In genomic region chr17:45742371-45743147, GRCm38 (mm10) we compare ENCODE assay signal across 11 mouse cellular contexts. TPM values are rescaled to one million over a fixed set of nuclear protein-coding genes. Genes with fewer than 3 reads are reported as not detected.
DNase-seq lines count a peak whose midpoint lies in the region; ATAC-seq and TF ChIP-seq lines count a peak whose summit lies in the region.
"Had no signal": no experiment of that assay in that cellular context is flagged by ENCODE, and none has a peak within 500 bp of the region (broad histone marks: within the 10 kb centered on the region; RNA-seq: fewer than 3 reads in every experiment).

No protein-coding gene starts in this region.

- intact Hi-C loops in left cerebral cortex, postnatal 36 days (cut with DNase I), result no loop called here

- no peak for TF ChIP-seq EP300 in liver, postnatal 0 days (IDR thresholded peaks at IDR 0.05; ENCODE audit: low read depth)
- no peak for TF ChIP-seq EP300 in stomach, postnatal 0 days (optimal IDR thresholded peaks at IDR 0.05)

- 0 out of 2 replicates have a peak, but pooled peaks have one; percentile 24 for ATAC-seq in intestine, embryonic 15.5 days
- no peak for ATAC-seq in intestine, postnatal 0 days
- ATAC-seq in heart, embryonic 16.5 days (replicated peaks; ENCODE audit: extremely low read depth, insufficient read depth, low FRiP score), result no peak
- ATAC-seq in liver, postnatal 0 days, result 0 out of 2 replicates have a peak, but pooled peaks have one; percentile 41
- 0 out of 2 replicates have a peak, but pooled peaks have one; percentile 6 for ATAC-seq in stomach, postnatal 0 days (ENCODE audit: low FRiP score, low TSS enrichment)

- H3K9ac ChIP-seq in intestine, embryonic 15.5 days, result peak overlapping the region; percentile 4; the same call in 1 of the 2 replicates
- no peak overlapping the region for H3K9ac ChIP-seq in intestine, postnatal 0 days (ENCODE audit: low read depth, low read length)
- peak overlapping the region; percentile 11 for H3K9ac ChIP-seq in heart, embryonic 16.5 days (ENCODE audit: low read length)
- H3K9ac ChIP-seq in liver, postnatal 0 days (replicated peaks), result no peak overlapping the region
- no peak overlapping the region for H3K9ac ChIP-seq in stomach, postnatal 0 days (ENCODE audit: low read length)
- H3K9ac ChIP-seq: forebrain, embryonic 12.5 days had no signal

- no peak overlapping the region for H3K27ac ChIP-seq in intestine, embryonic 15.5 days
- no peak overlapping the region for H3K27ac ChIP-seq in intestine, postnatal 0 days (ENCODE audit: low read depth, low read length)
- H3K27ac ChIP-seq in heart, embryonic 16.5 days (ENCODE audit: low read length), result peak overlapping the region; percentile 46; the same call in 1 of the 2 replicates
- no peak overlapping the region for H3K27ac ChIP-seq in liver, postnatal 0 days (ENCODE audit: low read depth)
- no peak overlapping the region for H3K27ac ChIP-seq in stomach, postnatal 0 days (replicated peaks)
- H3K27ac ChIP-seq: forebrain, embryonic 12.5 days had no signal

- H3K4me3 ChIP-seq in intestine, embryonic 15.5 days (replicated peaks), result no peak overlapping the region
- H3K4me3 ChIP-seq in intestine, postnatal 0 days (ENCODE audit: low read depth, low read length), result no peak overlapping the region
- H3K4me3 ChIP-seq in heart, embryonic 16.5 days (ENCODE audit: low read length), result no peak overlapping the region
- no peak overlapping the region for H3K4me3 ChIP-seq in liver, postnatal 0 days (ENCODE audit: low read depth, low read length)
- H3K4me3 ChIP-seq in stomach, postnatal 0 days (ENCODE audit: low read depth, low read length), result no peak overlapping the region
- H3K4me3 ChIP-seq: forebrain, embryonic 12.5 days had no signal

- no peaks in the 10 kb centered on the region for H3K9me3 ChIP-seq in intestine, embryonic 15.5 days
- no peaks in the 10 kb centered on the region for H3K9me3 ChIP-seq in intestine, postnatal 0 days (ENCODE audit: control insufficient read depth)
- H3K9me3 ChIP-seq in heart, embryonic 16.5 days (replicated peaks; ENCODE audit: control insufficient read depth, low read length), result no peaks in the 10 kb centered on the region
- no peaks in the 10 kb centered on the region for H3K9me3 ChIP-seq in liver, postnatal 0 days (ENCODE audit: low read length)
- H3K9me3 ChIP-seq in stomach, postnatal 0 days (ENCODE audit: control insufficient read depth, low read length), result no peaks in the 10 kb centered on the region
- H3K9me3 ChIP-seq: forebrain, embryonic 12.5 days had no signal

- H3K4me2 ChIP-seq in intestine, embryonic 15.5 days (replicated peaks), result no peak overlapping the region
- H3K4me2 ChIP-seq in intestine, postnatal 0 days (replicated peaks; ENCODE audit: low read depth), result no peak overlapping the region
- H3K4me2 ChIP-seq in heart, embryonic 16.5 days (ENCODE audit: low read depth, low read length), result peak overlapping the region; percentile 12; the same call in 1 of the 2 replicates
- no peak overlapping the region for H3K4me2 ChIP-seq in liver, postnatal 0 days (ENCODE audit: low read depth, low read length)
- no peak overlapping the region for H3K4me2 ChIP-seq in stomach, postnatal 0 days (replicated peaks; ENCODE audit: low read depth)
- H3K4me2 ChIP-seq: forebrain, embryonic 12.5 days had no signal

- 52% methylated on average over 13 of the region's 13 CpGs for WGBS in intestine, embryonic 15.5 days
- WGBS in intestine, postnatal 0 days, result 44% methylated on average over 13 of the region's 13 CpGs
- 40% methylated on average over 13 of the region's 13 CpGs for WGBS in heart, embryonic 16.5 days
- 31% methylated on average over 13 of the region's 13 CpGs for WGBS in liver, postnatal 0 days (ENCODE audit: insufficient replicate concordance)
- WGBS in stomach, postnatal 0 days, result 52% methylated on average over 13 of the region's 13 CpGs

- H3K36me3 ChIP-seq in intestine, embryonic 15.5 days, result no peaks in the 10 kb centered on the region
- H3K36me3 ChIP-seq in intestine, postnatal 0 days (ENCODE audit: control insufficient read depth, insufficient read depth), result no peaks in the 10 kb centered on the region
- H3K36me3 ChIP-seq in heart, embryonic 16.5 days (ENCODE audit: control insufficient read depth, insufficient read depth), result no peaks in the 10 kb centered on the region
- no peaks in the 10 kb centered on the region for H3K36me3 ChIP-seq in liver, postnatal 0 days (replicated peaks; ENCODE audit: insufficient read depth, low read length)
- H3K36me3 ChIP-seq in stomach, postnatal 0 days (ENCODE audit: control insufficient read depth, insufficient read depth, low read length), result no peaks in the 10 kb centered on the region
- H3K36me3 ChIP-seq: forebrain, embryonic 12.5 days had no signal

- no peaks in the 10 kb centered on the region for H3K27me3 ChIP-seq in intestine, embryonic 15.5 days (replicated peaks)
- H3K27me3 ChIP-seq in intestine, postnatal 0 days (replicated peaks; ENCODE audit: control insufficient read depth, insufficient read depth, low read length), result no peaks in the 10 kb centered on the region
- no peaks in the 10 kb centered on the region for H3K27me3 ChIP-seq in heart, embryonic 16.5 days (ENCODE audit: control insufficient read depth, insufficient read depth, low read length)
- no peaks in the 10 kb centered on the region for H3K27me3 ChIP-seq in liver, postnatal 0 days (ENCODE audit: insufficient read depth, low read length)
- H3K27me3 ChIP-seq in stomach, postnatal 0 days (ENCODE audit: control insufficient read depth, insufficient read depth, low read length), result no peaks in the 10 kb centered on the region

- no peak for TF ChIP-seq CTCF in intestine, postnatal 0 days (IDR thresholded peaks at IDR 0.05; ENCODE audit: low read depth)
- no peak for TF ChIP-seq CTCF in liver, postnatal 0 days (IDR thresholded peaks at IDR 0.05; ENCODE audit: low read depth)
- TF ChIP-seq CTCF in stomach, postnatal 0 days (IDR thresholded peaks at IDR 0.05; ENCODE audit: low read depth), result no peak

- no peak for DNase-seq in liver, postnatal 0 days
- no peak for DNase-seq in stomach, postnatal 0 days (ENCODE audit: low spot score)
- no peak for DNase-seq in layer of hippocampus, postnatal 25 days (ENCODE audit: extremely low spot score in 1 of 2, low spot score in 1 of 2)
- DNase-seq in left cerebral cortex, postnatal 36 days (ENCODE audit: low spot score in 2 of 2), result no peak
- DNase-seq: kidney, adult 9 months had no signal

- peaks cover 6% of the 10 kb centered on the region; the same call in 1 of the 2 replicates for H3K4me1 ChIP-seq in intestine, embryonic 15.5 days (replicated peaks)
- H3K4me1 ChIP-seq in intestine, postnatal 0 days (replicated peaks; ENCODE audit: control insufficient read depth, insufficient read depth, low read length), result no peaks in the 10 kb centered on the region
- H3K4me1 ChIP-seq in heart, embryonic 16.5 days (ENCODE audit: control insufficient read depth, insufficient read depth, low read length), result peaks cover 19% of the 10 kb centered on the region
- H3K4me1 ChIP-seq in liver, postnatal 0 days (ENCODE audit: insufficient read depth), result peaks cover 19% of the 10 kb centered on the region
- no peaks in the 10 kb centered on the region; the same call in 1 of the 2 replicates for H3K4me1 ChIP-seq in stomach, postnatal 0 days (replicated peaks; ENCODE audit: control insufficient read depth, insufficient read depth)

RNA-seq across cellular contexts. Expression of gene 1600014C23Rik, which starts 8.9 kb away (rescaled TPM):
- polyA plus RNA-seq in intestine, embryonic 15.5 days (2015; fragmentation: Nextera tagmentation; extraction: Ambion mirVana), result 0.52 TPM in 1 of 2 replicates, not detected in the other
- not detected in 2 replicates for polyA plus RNA-seq in intestine, postnatal 0 days (2015; fragmentation: Nextera tagmentation; extraction: Ambion mirVana)
- polyA plus RNA-seq in heart, embryonic 16.5 days (2015; fragmentation: Nextera tagmentation; extraction: Ambion mirVana), result 0.54 and 1.4 TPM in 2 replicates
- polyA plus RNA-seq in liver, postnatal 0 days (2015; fragmentation: Nextera tagmentation; extraction: Ambion mirVana), result not detected in 2 replicates
- not detected in 2 replicates for polyA plus RNA-seq in stomach, postnatal 0 days (2015; fragmentation: Nextera tagmentation; extraction: Ambion mirVana)
- total RNA-seq in layer of hippocampus, postnatal 25 days (2021), result under 1 TPM in 1 of 2 experiments, not detected in 1; 0.59 TPM
- total RNA-seq in left cerebral cortex, postnatal 36 days (2021), result not detected
- total RNA-seq: hematopoietic stem cell, adult 5-6 weeks; midbrain, postnatal 0 days had no signal

RNA-seq across cellular contexts. Expression of gene Tmem63b, which starts 55.9 kb away (rescaled TPM):
- polyA plus RNA-seq in intestine, embryonic 15.5 days (2015; fragmentation: Nextera tagmentation; extraction: Ambion mirVana), result 33.5 and 34.2 TPM in 2 replicates
- polyA plus RNA-seq in intestine, postnatal 0 days (2015; fragmentation: Nextera tagmentation; extraction: Ambion mirVana), result 22.6 and 24.7 TPM in 2 replicates
- 40.4 and 47.6 TPM in 2 replicates for polyA plus RNA-seq in heart, embryonic 16.5 days (2015; fragmentation: Nextera tagmentation; extraction: Ambion mirVana)
- polyA plus RNA-seq in liver, postnatal 0 days (2015; fragmentation: Nextera tagmentation; extraction: Ambion mirVana), result 15.1 and 16.9 TPM in 2 replicates
- 40.9 and 45.0 TPM in 2 replicates for polyA plus RNA-seq in stomach, postnatal 0 days (2015; fragmentation: Nextera tagmentation; extraction: Ambion mirVana)
- 100 to 1,000 TPM; 176 to 191 TPM for total RNA-seq in layer of hippocampus, postnatal 25 days (2021)
- 100 to 1,000 TPM; 177 to 186 TPM for total RNA-seq in left cerebral cortex, postnatal 36 days (2021)

RNA-seq across cellular contexts. Expression of gene Mrpl14, which starts 56.4 kb away (rescaled TPM):
- 147 TPM in 2 replicates for polyA plus RNA-seq in intestine, embryonic 15.5 days (2015; fragmentation: Nextera tagmentation; extraction: Ambion mirVana)
- polyA plus RNA-seq in intestine, postnatal 0 days (2015; fragmentation: Nextera tagmentation; extraction: Ambion mirVana), result 120 and 127 TPM in 2 replicates
- 137 and 143 TPM in 2 replicates for polyA plus RNA-seq in heart, embryonic 16.5 days (2015; fragmentation: Nextera tagmentation; extraction: Ambion mirVana)
- polyA plus RNA-seq in liver, postnatal 0 days (2015; fragmentation: Nextera tagmentation; extraction: Ambion mirVana), result 113 TPM in 2 replicates
- 163 TPM in 2 replicates for polyA plus RNA-seq in stomach, postnatal 0 days (2015; fragmentation: Nextera tagmentation; extraction: Ambion mirVana)
- total RNA-seq in layer of hippocampus, postnatal 25 days (2021), result 10 to 100 TPM; 40.0 to 40.9 TPM
- 10 to 100 TPM; 38.3 to 47.5 TPM for total RNA-seq in left cerebral cortex, postnatal 36 days (2021)

Comparison
In these comparisons a context has a peak if more than half of its experiments do, and no peak if none do; other contexts are left out.
1. ATAC-seq: peak in intestine, embryonic 15.5 days (single experiment), liver, postnatal 0 days (single experiment) and stomach, postnatal 0 days (single experiment); none in intestine, postnatal 0 days (single experiment) and heart, embryonic 16.5 days (single experiment).
2. H3K9ac ChIP-seq: peak in intestine, embryonic 15.5 days (single experiment) and heart, embryonic 16.5 days (single experiment); none in intestine, postnatal 0 days (single experiment), liver, postnatal 0 days (single experiment) and stomach, postnatal 0 days (single experiment).